Mouse (Mus musculus) testis, postnatal 10 days (tissue): ENCODE measurements around the gene Specc1.

Source experiments
- DNase-seq: peaks from one replicate; pipeline ENCODE4 v3.0.0; 2021; ENCODE audit warnings: low spot score

The Specc1 gene

DNA sequence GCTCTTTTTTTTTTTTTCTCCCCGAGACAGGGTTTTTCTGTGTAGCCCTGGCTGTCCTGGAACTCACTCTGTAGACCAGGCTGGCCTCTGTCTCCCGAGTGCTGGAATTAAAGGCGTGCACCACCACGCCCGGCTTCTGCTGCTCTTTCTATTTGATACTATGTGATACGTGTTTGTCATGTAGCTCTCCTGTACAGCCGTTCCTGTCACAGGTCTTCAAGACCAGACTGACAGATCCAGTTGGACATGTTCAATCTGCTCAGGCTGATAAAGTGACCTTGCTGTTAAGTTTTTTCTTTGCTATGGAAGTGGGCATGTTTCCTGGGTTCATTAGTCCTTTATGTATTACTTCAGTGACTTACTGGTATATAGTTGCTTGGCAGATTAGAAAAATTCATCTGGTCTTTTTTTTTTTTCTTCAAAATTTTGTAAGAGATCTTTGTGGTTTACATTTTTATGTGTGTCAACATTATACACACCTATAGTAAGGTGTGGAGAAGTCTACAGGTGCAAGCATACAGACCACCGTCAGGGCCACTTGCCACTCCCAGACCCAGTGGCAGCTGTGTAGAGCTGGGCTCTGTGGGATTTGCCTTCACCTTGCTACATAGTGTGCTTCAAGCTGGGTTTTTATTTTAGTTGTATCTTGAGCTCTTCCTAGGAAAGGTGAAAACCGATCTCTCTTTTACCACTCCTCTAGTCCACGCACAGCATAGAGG, 221.0 kb downstream of the Specc1 start:
- no peak for DNase-seq

DNA sequence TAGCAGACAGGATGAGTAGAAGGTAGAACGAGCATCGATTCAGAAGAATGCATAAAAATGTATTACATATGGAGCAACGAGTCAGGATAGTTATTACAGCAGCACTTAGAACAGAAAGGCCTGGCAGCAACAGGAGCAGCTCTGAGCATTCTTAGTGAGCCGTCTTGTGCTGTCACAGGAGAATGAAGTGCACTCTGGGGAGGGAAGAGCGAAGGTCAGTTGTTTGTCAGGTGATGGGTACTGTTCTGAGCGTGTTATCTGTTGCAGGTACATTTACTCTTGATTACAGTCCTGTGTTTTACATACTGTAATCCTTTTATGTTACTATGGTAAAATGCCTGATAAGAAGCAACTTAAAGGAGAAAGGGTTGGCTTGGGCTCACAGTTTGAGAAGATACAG, 224.2 kb downstream of the Specc1 start:
- no peak for DNase-seq

DNA sequence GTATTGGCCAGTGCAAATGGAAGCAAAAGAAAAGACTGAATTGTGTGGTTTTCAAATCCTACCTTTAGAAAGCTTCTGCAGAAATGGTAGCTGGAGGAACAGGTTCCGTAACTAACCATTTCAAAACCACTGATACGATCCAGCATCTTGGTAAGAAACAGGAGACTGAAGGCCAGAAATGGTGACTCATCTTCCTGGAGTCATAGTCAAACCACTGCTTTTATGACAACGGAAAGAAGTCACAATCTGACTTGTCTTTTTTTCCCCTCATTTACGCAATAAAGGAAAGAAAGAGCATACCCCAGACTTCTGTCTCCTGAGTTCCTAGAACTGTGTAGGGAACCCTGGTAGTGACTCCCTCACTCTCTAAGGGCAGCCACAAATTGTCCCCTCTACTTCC, 228.3 kb downstream of the Specc1 start:
- no peak for DNase-seq

DNA sequence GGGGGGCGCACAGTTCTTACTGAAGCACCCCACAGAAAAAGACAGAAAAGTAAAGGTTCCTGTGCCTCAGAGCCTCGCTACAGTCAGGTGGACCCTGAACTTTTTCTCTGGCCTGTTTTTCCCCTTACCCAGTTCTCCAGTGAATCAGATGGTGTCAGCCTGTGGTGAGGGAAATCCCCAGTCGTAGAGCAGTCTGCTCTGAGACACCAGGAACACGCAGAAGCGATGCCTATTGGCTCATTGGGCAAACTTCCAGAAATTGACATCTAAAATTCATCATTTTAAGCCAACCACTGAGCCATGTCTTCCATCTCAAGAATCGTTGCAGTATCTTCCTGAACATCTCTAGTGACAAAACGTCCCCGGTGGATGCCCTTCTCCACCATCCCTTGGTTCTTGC, 230.5 kb downstream of the Specc1 start:
- no peak for DNase-seq

DNA sequence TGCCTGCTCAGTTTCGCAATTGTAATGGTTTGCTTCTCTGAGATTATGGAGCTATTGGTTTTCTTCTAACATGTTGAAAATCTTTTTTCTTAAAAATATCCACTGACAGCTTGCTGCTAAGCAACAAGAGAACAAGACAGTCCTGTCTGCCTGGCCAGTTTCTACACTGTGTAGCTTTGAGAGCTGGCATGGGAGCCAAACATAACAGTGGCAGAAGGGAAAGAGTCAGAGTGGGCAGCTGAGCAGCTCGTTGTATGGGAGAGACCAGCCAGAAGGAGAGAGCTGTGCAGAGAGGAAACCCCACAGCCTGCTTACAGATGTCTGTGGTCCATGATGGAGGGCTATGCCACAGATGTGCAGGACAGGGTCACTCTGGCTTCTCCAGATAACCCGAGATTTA, 235.5 kb downstream of the Specc1 start:
- no peak for DNase-seq

DNA sequence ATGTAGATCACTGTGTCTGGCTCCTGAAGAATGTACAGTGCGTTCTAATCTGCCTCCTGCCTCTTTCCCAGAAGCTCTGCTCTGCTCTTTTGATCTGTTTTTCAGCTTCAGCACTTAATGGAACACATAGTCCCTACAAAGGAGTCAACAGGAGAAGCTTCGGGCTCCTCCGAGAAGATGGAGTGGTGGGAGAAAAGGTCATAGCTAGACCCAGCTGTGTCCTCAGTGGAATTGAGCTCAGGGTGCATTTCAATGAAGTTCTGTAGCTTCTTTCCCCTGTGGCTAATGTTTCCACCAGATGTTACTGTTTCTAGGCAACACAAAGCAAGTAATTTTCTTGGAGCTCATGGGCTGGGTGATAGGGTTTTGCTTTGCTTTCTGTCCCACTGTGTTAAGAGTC, 236.6 kb downstream of the Specc1 start:
- no peak for DNase-seq

DNA sequence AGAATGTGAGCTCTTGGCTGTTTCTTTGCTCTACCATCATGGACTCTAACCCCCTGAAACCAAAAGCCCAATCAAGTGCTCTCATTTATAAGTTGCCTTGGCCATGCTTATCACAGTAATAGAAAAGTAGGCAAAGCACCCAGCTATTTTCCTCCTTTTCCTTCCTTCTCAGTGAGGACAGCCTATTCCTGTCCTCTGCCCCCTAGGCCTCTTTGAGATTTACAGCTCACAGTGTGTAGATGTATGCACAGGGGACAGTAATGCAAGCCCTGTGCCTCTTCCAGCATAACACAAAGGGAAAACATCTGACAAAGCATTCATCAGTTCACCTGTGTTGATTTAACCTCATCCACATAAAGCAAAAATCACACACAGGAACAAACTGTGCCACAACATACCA, 237.7 kb downstream of the Specc1 start:
- no peak for DNase-seq

DNA sequence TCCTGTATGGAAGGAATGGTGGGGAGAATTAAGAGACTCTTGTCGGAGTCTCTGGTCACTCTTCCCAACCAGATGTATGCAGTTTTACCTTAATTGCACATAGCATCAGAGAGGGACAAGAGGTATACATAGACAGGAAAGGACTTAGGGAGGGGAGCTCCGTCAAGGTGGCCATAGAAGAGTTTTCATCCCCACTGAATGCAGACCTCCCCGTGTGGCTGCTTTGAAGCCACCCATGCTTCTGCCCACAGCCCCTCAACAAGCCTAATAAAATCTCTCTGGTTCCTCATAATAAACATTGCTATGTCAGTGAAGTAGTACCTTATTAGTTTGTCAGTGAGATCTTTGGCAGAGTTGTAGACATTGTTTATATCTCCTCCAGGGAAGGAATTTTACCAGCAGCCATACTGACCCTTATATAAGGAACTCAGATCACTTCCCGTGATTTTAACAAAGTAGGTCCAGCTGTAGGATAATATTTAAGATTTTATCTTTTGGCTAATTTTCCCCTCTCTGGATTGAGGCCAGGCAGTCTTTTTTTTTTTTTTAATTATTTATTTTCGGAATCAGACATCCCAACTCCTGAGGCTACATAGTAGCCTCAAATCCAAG, 244.4 kb downstream of the Specc1 start:
- DNase-seq = no peak

DNA sequence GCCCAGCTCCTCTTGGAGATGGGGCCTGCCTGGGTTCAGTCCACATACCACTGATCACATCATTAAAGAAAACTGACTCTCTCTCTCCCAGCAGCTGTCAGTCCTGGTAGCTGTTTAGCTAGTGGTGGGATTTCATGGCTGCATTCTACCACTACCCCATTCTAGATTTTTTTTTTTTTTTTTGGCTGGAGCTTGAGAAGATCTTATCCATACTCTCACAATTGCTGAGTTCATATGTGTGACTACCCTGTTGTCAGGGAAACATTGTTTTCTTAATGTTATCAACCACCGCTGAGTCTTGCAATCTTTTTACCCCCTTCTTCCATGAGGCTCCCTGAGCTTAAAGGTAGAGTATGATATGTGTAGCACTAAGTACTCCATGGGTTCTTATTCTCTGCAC, 246.1 kb downstream of the Specc1 start:
- DNase-seq = no peak

DNA sequence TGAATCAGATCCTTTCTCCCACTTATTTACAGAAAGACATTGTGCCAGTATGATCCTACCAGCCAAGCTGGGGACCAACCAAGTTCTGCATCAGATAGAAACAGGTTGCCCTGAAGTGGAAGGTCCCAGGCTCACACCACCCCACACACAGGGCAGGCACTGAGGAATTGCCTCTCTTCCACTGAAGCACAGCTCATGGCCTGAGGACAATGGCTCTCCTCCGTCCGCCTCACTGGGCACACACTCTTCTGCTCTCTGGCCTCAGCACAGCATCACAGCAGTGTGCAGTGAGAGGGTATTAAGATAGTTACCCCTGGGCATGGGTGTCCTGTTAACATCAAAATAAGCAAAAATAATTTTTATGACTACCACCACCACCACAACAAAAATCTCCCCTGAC, 252.5 kb downstream of the Specc1 start:
- DNase-seq = no peak

DNA sequence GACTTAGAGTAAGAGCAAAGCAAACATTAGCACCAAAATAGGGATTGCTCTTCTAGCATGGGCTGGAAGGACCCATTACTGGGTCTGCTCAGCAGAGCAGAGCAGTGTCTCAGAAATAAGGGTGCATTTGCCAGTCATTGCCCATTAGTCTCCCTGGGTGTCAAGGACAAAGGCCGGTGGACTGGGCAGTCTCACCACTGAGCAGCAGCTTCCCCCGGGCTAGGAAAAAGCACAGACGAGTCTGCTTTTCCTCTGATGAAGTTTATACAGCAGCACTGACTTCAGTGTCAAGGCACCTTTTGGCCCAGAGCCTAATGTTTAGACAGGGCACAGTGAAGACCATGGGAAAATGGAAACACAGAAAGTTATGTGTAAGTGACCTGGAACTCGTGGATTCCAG, 253.3 kb downstream of the Specc1 start:
- no peak for DNase-seq

DNA sequence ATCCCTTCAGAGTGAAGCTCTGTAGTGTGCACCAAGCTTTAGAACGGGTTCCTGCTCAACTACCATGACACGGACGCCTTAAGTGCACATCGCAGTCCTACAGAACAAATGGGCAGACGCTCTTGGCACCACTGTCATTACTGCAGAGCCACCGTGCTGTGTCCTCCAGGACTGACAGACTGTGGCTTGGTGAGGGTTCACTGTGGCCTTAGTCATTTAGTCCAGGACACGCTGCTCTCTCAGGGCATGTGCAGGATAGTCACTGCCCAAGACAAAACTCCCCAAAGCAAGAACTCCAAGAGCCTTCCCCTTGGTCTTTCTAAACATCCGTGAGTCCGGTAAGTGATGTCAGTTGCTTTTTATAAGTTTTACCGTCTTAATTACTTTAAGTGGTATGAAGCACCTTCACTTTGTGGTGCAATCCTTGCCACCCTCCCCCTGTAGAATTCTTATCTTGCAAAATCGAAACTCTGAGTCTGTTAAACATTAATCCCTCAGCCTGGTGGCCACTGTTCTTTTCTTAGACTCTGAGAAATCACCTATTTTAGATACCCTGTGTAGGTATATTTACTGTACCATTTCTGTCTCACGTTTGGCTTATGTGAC, 256.9 kb downstream of the Specc1 start:
- DNase-seq = no peak

DNA sequence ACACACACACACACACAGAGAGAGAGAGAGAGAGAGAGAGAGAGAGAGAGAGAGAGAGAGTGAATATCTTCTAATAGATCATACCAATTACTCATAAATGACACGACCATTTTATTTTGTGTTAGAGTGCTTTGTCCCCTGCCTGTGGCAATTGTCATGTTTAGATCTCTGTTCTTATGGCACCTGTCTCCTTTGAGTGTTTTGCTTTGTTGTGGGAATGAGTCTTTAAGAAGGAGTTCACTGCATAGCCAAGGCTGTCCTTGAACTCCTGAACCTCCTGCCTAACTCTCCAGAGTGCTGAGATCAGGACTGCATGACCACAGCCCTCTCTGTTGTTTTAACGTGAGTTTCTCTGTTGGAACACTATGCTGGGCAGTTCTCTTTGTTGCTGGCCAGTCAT, 258.5 kb downstream of the Specc1 start:
- DNase-seq = no peak

DNA sequence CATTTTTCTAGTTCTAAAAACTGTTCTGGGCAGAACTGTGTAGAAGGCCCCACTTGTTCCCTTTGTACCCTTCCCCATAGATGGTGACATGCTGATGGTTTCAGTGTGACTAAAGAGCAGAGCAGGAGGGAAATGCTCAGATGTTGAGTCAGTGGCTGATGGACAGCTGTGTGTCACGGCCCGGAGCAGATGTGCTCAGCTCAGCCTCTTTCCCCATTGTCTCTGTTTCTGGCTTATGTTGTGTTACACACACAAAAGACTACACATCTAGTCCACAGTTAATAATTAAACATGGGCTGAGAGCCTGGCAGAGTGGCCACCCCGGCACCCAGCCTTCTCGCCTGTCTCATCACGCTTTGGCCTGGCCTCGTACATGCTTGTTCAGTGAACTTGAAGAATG, 261.2 kb downstream of the Specc1 start:
- DNase-seq = no peak

DNA sequence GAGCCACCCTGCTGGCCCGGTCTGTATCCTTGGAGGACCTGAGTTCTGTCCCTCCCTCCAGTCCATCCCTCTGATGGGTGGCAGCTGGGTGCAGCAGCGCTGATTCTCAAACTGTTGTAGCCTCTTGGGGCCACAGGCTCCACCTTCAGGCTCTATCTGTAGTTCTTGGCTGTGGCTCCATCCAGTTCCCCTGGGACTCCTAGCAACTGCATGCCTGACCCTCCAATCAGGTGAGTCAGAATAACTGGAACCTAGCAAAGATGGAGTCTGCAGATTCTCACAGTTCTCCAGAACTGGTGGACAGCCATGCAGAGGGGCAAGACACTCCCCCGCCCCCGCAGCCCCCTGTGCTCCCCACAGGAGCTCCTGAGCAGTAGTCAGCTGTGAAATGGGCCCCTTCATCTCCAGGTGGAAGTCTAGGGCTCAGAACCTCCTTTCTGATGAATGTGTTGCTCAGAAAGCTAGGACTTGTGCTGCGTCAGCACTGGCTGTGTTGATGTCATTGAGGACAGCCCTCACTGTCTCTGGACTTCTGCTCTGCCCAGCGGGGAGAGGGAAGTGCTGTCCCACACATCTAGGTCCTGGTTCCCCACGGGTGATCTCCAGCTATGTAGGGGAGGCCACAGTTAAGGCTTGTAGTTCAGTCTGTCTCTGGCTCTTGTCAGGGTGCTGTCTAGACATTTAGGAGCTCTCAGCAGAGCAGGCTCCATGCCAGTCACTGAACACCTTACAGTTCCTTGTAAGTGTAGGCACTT, 264.4 kb downstream of the Specc1 start:
- DNase-seq = no peak

DNA sequence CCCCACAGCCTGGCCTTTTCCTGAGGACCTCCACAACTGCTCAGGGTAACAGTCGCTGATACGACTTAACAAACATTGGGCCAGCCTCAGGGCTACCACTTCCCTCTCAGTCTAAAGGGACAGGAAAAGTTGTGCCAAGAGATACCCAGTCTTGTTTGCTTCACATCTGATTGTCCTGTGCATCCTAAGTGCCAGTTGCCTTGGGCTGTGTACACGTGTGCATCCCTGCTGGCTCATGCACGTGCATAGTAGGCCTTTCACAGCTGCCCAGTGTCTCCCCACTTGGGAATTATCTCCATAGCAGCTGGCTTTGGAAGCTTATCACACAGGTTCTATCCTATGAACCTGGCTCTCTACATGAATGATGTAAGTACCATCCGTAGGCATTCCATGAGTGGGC, 266.9 kb downstream of the Specc1 start:
- no peak for DNase-seq

DNA sequence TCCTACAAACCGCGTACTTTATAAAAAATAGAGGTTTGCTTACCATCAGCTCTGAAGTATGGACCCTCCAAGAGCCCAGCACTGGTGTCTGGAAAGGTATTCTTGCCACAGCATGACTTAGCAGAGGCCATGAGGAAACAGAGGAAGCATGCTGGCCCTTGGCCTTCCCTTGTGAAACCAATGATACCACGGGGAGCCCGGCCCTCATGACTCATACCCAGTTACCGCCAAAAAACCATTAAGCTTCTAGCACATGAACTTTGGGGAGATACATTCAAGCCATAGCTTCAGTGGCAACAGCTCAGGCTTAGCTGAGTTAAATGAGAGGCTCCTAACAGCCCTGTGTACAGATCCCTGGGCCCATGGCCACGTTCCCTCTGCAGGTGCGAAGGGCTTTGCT, 267.4 kb downstream of the Specc1 start:
- DNase-seq = no peak

DNA sequence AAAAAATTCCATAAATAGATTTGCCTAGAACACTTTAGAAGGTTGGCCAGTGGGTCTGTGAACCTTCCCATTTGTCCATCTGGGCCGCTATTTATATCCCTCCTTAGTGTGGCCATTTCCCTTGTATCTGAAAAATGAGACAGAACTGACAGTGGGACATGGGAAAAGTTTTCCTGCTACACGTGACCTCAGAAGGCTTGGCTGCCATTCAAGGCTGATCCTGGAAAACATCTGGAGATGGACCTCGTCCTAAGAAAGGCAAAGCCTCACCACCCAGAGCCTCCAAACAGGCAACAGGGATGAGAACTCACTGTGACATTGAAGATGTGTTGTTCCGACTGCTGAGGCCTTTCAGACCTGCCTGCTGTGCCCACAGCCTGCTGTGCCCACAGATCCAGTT, 268.2 kb downstream of the Specc1 start:
- no peak for DNase-seq

DNA sequence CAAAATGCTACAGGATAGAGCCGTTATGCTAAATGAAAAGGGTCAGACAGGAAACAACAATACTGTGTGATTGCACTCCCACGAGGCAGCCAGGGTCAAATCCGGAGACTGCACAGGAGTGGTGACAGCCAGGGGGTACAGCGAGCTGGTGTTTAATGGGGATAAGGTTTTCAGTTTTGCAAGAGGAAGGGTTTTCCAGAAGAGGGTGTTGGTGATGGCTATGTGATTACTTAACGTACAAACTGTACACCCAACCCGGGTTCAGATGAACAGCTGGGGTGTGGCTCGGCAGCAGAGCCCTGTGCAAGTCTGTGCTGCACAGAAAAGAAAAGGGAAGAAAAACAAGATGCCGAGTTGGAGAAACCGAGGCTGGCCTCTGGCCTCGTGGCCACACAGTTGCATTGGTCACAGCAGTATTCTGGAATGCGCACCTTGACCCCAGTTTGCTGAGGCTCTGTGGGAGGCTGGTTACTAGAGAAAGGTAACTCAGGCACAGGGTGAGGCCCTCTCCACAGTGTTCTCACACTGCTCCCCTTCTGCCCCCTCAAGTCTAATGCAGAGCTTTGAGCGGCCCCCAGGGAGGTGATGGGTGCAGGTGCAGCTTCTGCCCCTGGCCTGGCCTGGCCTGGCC, 284.2 kb downstream of the Specc1 start:
- DNase-seq = no peak

DNA sequence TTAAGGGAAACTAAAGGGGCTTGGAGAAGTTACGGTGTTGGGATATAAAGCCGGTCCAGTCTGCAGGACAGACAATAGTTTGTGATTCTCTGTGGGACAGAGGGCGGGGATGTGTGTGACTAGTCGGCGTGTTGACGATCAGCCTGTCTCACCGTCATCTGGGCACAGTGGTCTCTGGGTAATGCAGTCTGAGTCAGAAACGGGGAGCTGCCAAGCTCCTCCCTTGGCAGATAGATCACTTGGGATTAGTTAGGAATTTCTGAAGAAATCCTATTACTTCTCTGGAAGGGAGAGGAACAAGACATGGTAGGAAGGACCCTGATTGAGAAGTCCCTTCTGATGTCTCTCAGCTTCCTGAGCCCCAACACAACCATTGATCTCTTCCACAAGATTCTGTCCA, 287.3 kb downstream of the Specc1 start:
- DNase-seq = no peak

DNA sequence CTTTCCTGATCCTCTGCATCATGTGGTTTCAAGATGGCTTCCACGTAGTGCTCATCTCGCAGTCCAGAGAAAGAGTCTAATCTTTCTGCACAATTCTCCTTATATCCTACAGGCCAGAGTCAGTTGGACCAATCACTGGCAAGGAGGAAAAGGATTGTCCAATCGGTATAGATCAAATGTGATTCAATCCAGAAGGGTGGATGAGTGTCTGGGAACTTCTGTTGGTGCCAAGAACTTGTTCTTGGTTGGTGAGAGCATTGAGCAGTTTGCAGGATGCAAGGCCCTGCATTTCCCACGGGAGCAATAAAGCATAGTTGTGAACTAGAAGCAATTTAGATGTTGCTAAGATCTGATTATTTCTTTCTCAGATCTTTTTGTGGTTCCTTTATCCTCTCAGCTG, 287.9 kb downstream of the Specc1 start:
- no peak for DNase-seq

DNA sequence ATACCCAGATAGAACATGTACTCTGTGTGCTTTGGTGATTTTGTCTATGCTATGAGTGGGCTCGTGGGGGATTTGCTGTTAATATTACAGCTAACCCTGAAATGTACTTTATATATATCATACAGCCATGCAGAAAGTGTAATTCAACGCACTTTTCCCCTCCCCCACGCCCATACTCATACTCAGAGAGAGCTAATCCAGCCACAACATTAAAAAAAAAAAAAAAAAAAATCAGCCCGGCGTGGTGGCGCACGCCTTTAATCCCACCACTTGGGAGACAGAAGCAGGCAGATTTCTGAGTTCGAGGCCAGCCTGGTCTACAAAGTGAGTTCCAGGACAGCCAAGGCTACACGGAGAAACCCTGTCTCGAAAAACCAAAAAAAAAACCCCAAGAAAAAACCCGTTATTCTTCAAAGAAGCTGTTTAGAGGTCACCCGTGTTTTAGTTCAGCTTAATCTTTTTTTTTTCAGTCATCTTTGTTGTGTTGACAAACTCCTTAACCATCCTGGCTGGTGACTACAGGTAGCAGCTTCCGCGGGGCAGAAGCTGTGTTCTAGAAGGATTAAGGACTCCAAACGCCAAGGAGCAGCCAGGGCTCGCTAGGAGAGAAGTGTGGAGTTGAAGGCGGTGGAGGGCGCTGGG, 291.3 kb downstream of the Specc1 start:
- no peak for DNase-seq
